Mouse (Mus musculus) heart, adult 2 months (tissue): ENCODE measurements around the gene Plekha7.

ENCODE experiments used
- CTCF ChIP-seq: fragments of 200-600 bp; IDR thresholded peaks from 2 replicates; pipeline ENCODE4 v1.8.1; 2022; ENCODE audit warnings: antibody characterized with exemption, mild to moderate bottlenecking, moderate library complexity
- EP300 ChIP-seq: fragments of 200-500 bp; IDR thresholded peaks from 2 replicates; pipeline ENCODE4 v1.6.1; 2011; ENCODE audit warnings: low read depth, low read length, control low read depth; ENCODE audit not compliant: insufficient read depth

GRCm38 (mm10) chr7:116221883-116222282 lies 86.3 kb downstream of the Plekha7 start:
- no peak for TF ChIP-seq CTCF
- TF ChIP-seq EP300 = no peak
